Mouse (Mus musculus): ENCODE data around the gene Ube2s.
A peak's percentile ranks its signal among the peaks of the same experiment; 100 is the strongest.
"Not testable (repeated sequence)": the region's sequence is repeated elsewhere in the genome, so short reads cannot be mapped to it uniquely, and the experiment has no call there.

Ube2s gene

GRCm38 (mm10) chr7:4820925-4821324 is 8.5 kb upstream of the Ube2s start:
- not testable (repeated sequence) for DNase-seq

DNA sequence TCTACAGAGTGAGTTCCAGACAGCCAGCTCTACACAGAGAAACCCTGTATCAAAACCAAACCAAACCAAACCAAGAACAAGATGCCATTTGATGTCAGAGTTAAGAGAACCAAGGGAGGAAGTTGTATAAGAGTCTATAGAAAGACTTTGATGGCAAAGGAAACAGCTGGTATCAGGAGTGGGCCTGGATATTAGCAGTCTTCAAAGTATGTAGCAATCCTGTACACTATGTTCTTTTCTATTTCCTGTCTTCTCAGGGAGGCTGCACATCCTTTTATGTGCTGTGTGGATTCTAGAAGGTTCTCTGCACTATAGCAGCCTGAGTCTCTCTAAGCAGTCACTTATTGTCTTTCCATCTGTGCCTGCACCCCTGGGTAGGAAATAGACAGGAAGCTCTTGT is 4.2 kb upstream of the Ube2s start:
- peak; percentile 15 to 19 for DNase-seq

DNA sequence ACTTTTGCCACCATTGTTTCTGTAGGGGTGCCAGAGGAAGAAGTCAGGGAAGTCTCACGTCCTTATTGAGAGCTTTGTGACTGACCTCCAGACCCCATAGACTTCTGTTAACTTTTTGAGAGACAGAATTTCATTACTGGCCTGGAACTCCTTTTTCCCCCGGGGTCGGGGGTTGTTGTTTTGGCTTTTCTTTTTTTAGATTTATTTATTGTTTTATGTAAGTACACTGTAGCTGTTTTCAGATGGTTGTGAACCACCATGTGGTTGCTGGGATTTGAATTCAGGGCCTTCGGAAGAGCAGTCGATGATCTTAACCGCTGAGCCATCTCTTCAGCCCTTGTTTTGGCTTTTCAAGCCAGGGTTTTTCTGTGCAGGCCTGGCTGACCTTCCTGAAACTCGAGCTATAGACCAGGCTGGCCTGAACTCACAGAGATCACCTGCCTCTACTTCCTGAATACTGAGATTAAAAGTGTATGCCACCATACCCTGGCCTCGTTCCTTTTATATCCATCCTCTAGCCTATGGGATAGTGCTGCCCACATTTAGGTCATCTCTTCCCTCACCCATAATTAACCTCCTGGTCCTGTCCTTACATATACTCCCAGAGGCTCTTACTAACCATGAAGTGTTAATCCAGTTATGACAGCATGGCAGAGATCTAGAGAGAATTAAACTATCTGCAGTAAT is 858 bp upstream of the Ube2s start:
- peak in 1 of 2 experiments; percentile 12 for DNase-seq

- DNase-seq, result no peak
Observed at GRCm38 (mm10) chr7:4811842-4812302, 518 bp downstream of the Ube2s start.

- not testable (repeated sequence) for DNase-seq
Observed at GRCm38 (mm10) chr7:4811131-4811530, 1.3 kb downstream of the Ube2s start.

DNA sequence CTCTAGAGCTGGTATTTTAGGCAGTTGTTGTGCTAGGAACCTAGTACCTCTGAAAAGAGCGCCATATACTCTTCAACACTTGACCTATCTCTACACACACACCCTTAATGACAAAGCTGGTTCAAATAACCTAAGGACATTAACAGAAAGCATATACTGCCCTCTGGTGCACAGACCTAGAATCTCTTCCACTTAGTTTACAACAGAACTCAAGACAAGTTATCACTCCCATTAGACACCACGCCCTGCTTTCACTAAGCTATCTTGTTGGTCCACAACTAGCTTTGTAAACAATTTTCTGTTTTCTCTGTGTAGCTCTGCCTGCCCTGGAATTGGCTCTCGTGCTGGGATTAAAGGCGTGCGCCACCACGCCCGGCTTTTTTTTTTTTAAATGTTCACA is 5.7 kb downstream of the Ube2s start:
- DNase-seq, result no peak

DNA sequence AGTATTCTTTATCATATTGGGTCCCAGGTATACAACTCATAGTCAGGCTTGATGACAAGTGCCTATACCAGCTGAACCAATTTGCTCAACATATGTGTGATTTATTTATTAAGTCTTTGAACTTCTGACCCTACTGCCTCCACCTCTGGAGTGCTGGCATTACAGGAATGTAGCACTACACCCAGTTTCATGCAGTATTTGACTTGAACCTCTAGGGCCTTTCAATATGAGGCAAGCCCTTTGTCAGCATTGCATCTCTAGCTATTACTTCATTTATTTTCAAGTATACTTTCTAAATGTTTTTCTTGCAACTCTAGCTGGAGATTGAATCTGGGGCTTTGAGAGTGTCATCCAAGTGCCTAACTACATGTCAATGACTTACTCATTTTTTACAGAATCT is 10.1 kb downstream of the Ube2s start:
- DNase-seq, result no peak

DNA sequence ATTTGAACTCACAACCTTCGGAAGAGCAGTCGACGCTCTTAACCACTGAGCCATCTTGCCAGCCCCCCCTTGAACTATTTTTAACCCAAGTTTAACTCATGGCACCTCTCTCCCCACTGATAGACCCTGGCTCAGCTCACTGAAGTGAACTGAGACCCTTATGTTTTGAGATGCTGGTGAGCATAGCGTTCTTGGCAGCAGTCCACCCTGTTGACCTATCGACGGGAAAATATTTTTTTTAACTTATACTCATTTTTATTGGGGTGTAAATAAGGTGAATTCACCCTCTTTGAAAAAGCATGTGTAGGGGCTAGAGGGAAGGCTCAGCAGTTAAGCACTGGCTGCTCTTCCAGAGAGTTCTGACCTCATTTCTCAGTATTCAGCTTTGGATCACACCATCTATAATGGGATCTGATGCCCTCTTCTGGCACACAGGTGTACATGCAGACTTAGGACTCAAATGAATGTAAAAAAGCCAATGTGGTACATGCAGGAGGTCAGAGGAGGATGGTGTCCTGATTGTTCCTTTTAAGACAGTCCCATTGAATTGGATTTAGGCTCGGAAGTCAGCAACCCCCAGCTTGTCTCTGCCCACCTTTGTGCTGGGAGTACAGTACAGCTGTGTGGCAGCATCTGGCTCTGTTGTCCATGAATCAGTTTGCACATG is 16.5 kb downstream of the Ube2s start:
- no peak for DNase-seq

GRCm38 (mm10) chr7:4794631-4795168 is 17.7 kb downstream of the Ube2s start:
- DNase-seq, result no peak

DNA sequence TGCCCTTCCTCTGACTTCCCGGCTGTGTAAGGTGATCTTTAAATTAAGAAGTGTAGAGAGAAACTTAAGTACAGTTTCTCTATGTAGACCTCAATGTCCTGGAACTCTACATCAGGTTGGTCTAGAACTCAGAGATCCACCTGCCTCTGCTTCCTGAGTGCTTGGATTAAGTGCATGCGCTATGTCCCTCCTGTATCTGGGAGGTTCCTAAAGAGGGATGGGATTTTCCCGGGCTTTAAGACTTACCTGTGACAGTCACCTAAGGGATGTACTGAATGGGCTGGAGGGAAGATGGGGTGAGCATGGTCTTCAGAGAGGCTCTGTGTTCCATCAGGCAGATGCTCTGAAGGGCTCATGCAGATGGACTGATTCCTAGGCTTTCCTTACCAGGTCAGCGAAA is 18.7 kb downstream of the Ube2s start:
- no peak for DNase-seq

GRCm38 (mm10) chr7:4793248-4793647 is 19.1 kb downstream of the Ube2s start:
- DNase-seq, result not testable (repeated sequence)

- DNase-seq, result peak; percentile 91 to 95
Observed at GRCm38 (mm10) chr7:4792278-4793212, 19.8 kb downstream of the Ube2s start, which contains the start of gene Rpl28. Gene Rpl28 (plus strand): TSS chr7:4792874.

DNA sequence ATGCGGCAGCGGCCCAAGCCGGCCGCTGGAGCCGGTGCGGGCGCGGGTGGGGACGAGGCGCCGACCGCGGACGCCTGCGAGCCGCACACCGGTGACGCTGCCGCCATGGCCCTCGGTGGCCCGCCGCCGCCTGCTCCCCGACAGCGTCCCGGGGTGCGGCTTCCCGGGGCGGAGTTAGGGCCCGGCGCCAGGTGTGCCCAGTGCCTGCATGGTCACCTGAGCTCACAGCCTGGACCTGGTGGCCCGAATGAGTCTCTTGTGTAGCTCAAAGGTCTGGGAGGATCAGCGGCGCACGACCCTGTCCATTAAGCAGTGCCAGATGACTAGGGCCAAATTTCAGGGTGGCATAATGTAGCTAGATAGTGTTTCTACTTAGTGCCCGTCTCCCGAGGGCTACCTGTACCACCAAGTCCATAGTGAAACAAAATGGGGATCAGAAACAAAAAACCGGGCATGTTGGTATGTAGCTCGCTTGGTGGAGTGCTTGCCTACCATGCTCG is 22.9 kb downstream of the Ube2s start, which contains the start of gene Tmem238:
Tmem238 (minus strand) TSS at position 221 of the 500 bp plus-strand sequence.
- DNase-seq, result peak; percentile 19 to 32

DNA sequence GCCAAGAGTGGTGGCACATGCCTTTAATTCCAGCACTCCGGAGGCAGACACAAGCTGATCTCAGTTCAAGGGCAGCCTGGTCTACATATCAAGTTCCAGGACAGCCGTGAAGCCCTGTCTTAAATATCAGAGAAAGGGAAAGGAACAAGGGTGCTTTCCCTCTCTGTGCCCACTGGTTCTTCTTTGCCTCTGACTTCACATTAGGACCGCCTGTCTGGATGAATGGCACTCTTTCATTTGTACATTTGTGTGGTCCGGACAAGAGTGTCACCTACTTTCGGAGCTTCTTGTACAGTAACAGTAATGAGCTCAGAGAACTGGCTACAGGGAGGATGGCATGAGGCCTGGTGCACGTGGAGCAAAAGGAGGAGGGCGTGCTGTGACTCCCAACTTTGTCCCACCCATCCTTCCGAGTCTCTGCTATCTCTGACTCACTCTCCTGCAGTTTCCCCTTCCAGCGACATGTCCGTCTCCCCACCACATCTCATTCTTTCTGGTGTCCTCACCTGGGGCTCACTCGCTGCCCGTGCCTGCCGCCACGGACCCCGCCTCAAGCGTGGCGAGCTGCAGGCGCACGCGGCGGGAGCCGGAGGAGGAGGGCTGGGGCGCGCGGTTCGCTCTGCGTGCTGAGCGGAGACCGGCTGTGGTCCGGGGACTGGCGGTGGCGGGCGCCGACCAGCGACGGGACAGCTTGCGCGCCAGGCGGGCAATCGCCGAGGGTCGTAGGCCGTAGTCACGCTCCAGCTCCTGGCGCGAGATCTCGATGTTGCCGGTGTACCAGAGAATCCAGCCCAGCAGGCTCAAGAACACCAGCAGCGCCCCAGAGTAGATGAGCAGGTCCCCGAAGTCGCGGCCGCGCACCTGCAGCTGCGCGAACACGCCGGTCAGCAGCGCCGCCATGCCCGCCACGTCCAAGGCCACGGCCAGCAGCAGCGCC is 23.6 kb downstream of the Ube2s start:
- DNase-seq, result peak; percentile 38 to 39

GRCm38 (mm10) chr7:4783667-4784268 is 28.6 kb downstream of the Ube2s start:
- DNase-seq, result no peak

GRCm38 (mm10) chr7:4782759-4783158 is 29.6 kb downstream of the Ube2s start, which contains the start of the genes Il11 and Tmem190:
Gene Il11 (minus strand): TSS chr7:4782859.
Gene Tmem190 (plus strand): TSS chr7:4782937.
- no peak for DNase-seq

DNA sequence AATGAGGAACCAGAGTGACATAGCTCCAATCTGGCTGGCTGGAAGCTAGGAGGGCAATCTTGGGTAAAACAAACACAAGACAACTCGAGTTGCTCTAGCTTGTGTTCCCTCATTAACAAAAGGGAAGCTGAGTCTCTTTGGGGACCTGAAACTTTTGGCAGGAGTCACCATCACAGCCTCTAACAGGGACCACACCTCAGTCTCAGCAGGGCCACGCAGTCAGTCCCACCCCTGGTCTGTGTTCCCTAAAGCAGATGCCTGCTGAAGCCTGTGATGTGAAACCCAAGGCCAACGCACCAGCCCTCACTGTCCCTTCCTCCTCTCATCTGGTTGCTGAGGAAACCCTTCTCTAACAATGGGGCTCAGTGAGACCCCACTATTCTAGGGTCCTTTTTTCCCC is 30.3 kb downstream of the Ube2s start:
- DNase-seq, result no peak

- DNase-seq, result no peak
Observed at GRCm38 (mm10) chr7:4779921-4780320, 32.5 kb downstream of the Ube2s start.

DNA sequence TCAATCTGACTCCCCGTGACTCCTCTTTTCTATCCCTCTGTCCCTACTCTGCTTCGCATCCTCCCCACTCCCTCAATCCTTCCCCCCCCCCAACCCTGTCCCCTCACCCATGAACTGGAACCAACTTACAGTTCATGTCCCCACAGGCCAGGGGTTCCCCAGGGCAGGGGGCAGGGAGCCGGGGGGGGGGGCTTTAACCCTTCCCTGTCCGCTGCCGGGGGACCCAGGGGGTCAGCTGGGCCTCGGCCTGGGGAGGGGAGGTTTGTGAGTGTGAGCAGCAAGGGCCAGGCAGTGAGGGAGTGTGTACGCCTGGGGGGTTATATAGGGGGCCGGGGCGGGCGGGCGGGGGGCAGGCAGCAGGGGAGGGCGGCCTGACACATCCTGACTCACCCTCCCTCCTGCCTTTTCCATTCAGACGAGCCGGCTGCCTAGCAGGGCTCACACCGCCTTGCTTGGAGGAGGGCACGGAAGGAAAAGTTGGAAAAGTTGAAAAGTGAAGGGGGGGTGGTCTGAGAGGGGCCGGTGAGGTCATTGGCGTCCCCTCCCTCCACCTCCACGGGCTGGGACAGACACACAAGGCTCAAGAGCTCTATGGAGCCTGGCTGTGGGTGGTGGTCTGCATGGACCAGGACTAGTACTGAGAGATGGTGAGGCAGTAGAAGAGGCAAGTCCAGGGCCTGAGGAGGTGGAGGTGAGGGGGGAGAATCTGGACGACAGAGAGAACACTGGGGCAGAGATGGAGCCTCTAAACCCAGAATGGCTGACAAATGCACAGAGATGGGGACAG is 34.3 kb downstream of the Ube2s start:
- DNase-seq, result no peak
